Mouse (Mus musculus): ENCODE measurements around the gene Me3. TPM values are rescaled to one million over a fixed set of nuclear protein-coding genes. Genes with fewer than 3 reads are reported as not detected.

The Me3 gene
- polyA plus RNA-seq, 1 experiment from 2014 or later: 2.5 TPM

DNA sequence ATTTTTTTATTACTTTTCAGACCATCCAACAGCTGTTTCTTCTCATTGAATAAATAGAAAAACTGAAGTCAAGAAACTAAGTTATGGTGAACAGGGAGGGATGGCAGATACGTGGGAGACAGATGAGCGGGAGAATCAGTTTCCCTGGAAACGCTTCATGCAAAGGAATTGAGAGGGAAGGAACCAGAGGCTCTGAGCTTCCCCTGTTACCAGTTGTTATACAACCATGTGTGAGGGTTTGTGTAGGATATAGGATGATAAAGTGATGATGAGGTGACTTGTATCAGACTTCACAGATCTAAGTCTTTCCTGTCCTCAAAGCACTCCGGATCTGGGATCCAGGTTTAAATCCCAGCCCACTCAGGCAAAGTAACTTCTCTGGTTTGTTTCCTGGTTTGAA is 3.2 kb upstream of the Me3 start:
- WGBS: 57% methylated on average over 4 of the region's 4 CpGs
- Histone ChIP-seq H3K27me3 (replicated peaks) (no peaks in the 10 kb centered on the region), H3K9ac (no peak overlapping the region), H3K36me3 (no peaks in the 10 kb centered on the region), H3K9me3 (no peaks in the 10 kb centered on the region), H3K4me1 (0 out of 2 replicates have a peak, but pooled peaks cover 3% of the 10 kb centered on the region), H3K4me2 (no peak overlapping the region), H3K4me3 (replicated peaks) (no peak overlapping the region), H3K27ac (no peak overlapping the region)
- ATAC-seq (ENCODE audit: insufficient read depth, low FRiP score, low read depth): no peak

DNA sequence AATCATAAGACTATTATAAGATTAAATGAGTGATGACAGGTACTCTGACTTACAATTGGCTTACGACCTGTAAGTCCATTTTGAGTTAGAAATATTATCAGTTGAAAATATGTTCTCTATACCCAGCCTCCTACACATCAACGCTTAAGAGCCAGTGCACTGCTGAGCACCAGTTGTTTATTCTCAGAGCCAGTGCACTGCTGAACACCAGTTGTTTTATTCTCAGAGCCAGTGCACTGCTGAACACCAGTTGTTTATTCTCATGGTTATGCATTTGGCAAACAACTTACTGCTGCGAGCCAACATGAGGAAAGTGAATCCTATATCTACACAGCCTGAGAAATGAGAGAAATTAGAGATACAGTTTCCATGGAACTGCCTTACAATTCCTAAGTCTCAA is 2.3 kb upstream of the Me3 start:
- no peak overlapping the region for H3K4me2 ChIP-seq
- no peaks in the 10 kb centered on the region for H3K27me3 ChIP-seq (replicated peaks)
- no peak overlapping the region for H3K9ac ChIP-seq
- no peaks in the 10 kb centered on the region for H3K9me3 ChIP-seq
- H3K4me3 ChIP-seq (replicated peaks): no peak overlapping the region
- ATAC-seq (ENCODE audit: insufficient read depth, low FRiP score, low read depth): no peak
- 0 out of 2 replicates have a peak, but pooled peaks cover 3% of the 10 kb centered on the region for H3K4me1 ChIP-seq
- H3K27ac ChIP-seq: no peak overlapping the region
- H3K36me3 ChIP-seq: no peaks in the 10 kb centered on the region
- 48% methylated on average over 3 of the region's 3 CpGs for WGBS

DNA sequence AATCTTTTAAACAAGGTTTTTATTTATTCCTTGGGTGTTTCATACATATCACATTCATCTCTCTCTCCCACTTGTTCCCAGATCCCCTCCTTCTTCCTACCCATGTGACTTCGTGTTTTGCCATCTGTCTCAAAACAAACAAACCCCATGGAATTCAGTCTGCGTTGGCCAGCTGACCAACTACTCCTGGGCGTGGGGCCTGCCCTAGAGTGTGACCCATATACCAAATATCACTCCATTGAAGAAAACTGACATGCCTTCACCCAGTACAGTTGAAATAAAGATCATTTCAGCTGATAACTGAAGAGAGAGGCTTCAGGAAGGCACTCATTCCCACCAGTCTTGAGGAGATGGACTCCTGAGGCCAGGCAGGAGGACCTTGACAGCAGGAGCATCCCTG is 1.4 kb upstream of the Me3 start:
- Histone ChIP-seq H3K27ac (no peak overlapping the region), H3K27me3 (replicated peaks) (no peaks in the 10 kb centered on the region), H3K4me3 (replicated peaks) (no peak overlapping the region), H3K36me3 (no peaks in the 10 kb centered on the region), H3K4me1 (0 out of 2 replicates have a peak, but pooled peaks cover 3% of the 10 kb centered on the region), H3K4me2 (no peak overlapping the region), H3K9me3 (no peaks in the 10 kb centered on the region), H3K9ac (no peak overlapping the region)
- WGBS: 56% methylated on average over 3 of the region's 3 CpGs
- no peak for ATAC-seq (ENCODE audit: insufficient read depth, low FRiP score, low read depth)

DNA sequence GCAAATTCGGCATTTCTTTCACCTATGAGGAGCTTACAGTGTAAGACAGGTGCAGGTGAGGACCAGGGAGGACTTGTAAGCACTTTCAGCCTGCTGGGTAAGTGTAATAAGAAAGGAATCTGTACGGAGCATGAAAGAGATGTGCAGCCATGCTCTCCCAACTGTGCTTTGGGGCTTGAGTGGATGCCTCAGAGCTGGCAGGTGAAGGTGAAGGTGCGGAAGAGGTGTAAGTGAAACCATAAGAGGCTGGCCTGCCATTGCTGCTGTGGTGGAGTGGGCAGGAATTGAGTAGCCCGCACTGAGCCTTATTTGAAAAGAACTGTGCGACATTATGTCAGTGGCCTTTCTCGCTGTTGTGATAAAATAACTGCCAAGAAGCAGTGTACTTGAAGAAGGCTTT is 8.3 kb downstream of the Me3 start:
- H3K9ac ChIP-seq: no peak overlapping the region
- no peak overlapping the region for H3K4me2 ChIP-seq
- ATAC-seq (ENCODE audit: insufficient read depth, low FRiP score, low read depth): no peak
- no peak overlapping the region for H3K27ac ChIP-seq
- no peaks in the 10 kb centered on the region for H3K4me1 ChIP-seq
- 90% methylated on average over 6 of the region's 6 CpGs for WGBS
- H3K36me3 ChIP-seq: no peaks in the 10 kb centered on the region
- no peaks in the 10 kb centered on the region for H3K27me3 ChIP-seq (replicated peaks)
- no peaks in the 10 kb centered on the region for H3K9me3 ChIP-seq
- H3K4me3 ChIP-seq (replicated peaks): no peak overlapping the region

DNA sequence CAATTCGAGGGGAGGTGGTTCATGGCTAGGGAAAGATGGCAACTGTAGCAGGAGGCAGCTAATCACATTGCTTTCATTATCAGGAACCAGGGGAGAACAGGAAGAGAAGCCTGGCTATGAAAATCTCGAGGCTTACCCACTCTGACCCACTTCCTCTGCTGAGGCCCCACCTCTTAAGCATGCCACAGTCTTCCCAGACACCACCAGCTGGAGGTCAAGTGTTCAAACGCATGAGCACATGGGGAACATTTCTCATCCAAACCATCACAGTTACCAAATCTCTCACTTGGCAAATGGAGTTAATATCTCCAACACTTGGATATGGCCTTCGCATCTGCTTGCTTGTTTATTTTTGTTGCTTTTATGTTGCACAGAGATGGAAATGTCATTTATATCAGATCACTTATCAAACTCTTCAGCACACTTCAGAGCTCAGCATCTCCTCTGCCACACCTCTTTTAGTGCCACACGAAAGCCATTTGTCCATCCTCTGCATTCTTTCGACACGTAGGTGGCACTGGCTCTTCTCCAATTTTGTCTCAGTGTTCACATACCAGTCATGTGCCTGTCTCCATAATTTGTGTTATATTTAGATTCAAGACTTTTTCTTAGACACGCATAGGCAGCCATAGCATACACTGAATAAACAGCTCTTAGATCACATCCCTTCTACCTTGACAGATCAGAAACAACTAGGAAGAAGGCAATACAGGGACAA is 8.9 kb downstream of the Me3 start:
- Histone ChIP-seq H3K9me3 (no peaks in the 10 kb centered on the region), H3K27ac (no peak overlapping the region), H3K4me1 (no peaks in the 10 kb centered on the region), H3K36me3 (no peaks in the 10 kb centered on the region), H3K4me2 (no peak overlapping the region), H3K4me3 (replicated peaks) (no peak overlapping the region), H3K9ac (no peak overlapping the region), H3K27me3 (replicated peaks) (no peaks in the 10 kb centered on the region)
- WGBS: 66% methylated on average over 8 of the region's 8 CpGs
- ATAC-seq (ENCODE audit: insufficient read depth, low FRiP score, low read depth): no peak

DNA sequence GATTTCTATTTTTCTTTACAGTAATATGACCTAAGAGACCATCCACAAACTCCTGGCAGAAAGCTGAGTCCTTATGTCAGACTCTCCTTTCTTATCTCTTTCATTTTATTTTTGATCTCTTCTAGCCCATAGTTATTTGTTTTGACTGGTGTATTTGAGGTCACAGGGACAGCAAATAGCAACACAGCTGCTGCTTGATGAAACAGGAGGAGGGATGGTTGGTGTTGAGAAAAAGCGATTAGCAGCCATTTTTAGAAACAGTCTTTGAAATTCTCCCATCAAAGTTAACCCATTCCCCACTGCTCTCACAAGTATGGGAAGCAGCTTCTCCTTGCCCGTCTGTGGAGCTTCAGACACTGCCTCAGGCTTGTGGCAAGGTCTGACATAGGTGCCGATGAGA is 12.8 kb downstream of the Me3 start:
- Histone ChIP-seq H3K36me3 (no peaks in the 10 kb centered on the region), H3K4me3 (replicated peaks) (no peak overlapping the region), H3K9me3 (no peaks in the 10 kb centered on the region), H3K4me2 (no peak overlapping the region), H3K4me1 (no peaks in the 10 kb centered on the region), H3K9ac (no peak overlapping the region), H3K27me3 (replicated peaks) (no peaks in the 10 kb centered on the region), H3K27ac (no peak overlapping the region)
- ATAC-seq (ENCODE audit: insufficient read depth, low FRiP score, low read depth): no peak
- 58% methylated on average over 3 of the region's 3 CpGs for WGBS

DNA sequence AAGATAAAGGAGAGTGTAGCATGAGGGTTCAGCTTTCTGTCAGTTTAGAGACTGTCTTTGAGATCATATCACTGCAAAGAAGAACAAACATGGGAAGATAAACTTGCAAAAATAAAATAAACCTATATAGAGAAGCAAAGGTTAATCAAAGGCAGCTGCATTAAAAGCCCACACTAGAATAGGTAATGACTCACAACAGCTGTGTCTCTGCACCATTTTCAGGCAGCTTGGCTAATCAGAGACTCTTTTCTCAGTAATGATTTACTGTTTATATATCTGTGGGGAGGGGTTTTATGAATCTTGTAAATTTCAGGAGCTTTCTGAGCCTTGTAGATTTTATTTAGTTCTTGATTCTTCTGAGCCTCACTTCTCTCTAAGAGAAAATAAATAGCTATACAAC is 15.7 kb downstream of the Me3 start:
- ATAC-seq (ENCODE audit: insufficient read depth, low FRiP score, low read depth): no peak
- Histone ChIP-seq H3K4me1 (no peaks in the 10 kb centered on the region), H3K9ac (no peak overlapping the region), H3K27ac (no peak overlapping the region), H3K9me3 (no peaks in the 10 kb centered on the region), H3K4me2 (no peak overlapping the region), H3K4me3 (replicated peaks) (no peak overlapping the region), H3K36me3 (no peaks in the 10 kb centered on the region), H3K27me3 (replicated peaks) (no peaks in the 10 kb centered on the region)

DNA sequence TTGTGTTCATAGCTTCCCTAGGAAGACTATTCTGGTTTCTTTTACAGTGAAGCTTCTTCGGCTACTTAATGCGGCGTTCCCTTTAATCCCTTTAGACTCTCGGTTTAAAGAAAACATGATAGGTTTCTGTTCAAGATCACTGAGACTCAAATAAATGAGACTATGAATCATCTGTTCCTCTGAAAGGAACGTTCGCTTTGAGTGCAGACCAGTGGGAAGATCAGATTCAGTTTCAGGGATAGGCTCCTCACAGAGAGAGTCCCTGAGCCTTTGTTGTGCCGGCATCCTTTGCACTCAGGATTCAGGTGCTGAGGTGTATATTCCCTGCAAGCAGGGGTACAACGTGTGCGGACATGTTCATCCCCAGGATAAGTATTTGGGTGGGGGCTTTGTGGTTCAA is 25.0 kb downstream of the Me3 start:
- no peak for ATAC-seq (ENCODE audit: insufficient read depth, low FRiP score, low read depth)
- Histone ChIP-seq H3K9me3 (no peaks in the 10 kb centered on the region), H3K36me3 (no peaks in the 10 kb centered on the region), H3K4me2 (no peak overlapping the region), H3K27ac (no peak overlapping the region), H3K9ac (no peak overlapping the region), H3K4me1 (no peaks in the 10 kb centered on the region), H3K4me3 (replicated peaks) (no peak overlapping the region), H3K27me3 (replicated peaks) (no peaks in the 10 kb centered on the region)
- whole genome bisulfite sequencing: 61% methylated on average over 9 of the region's 9 CpGs

DNA sequence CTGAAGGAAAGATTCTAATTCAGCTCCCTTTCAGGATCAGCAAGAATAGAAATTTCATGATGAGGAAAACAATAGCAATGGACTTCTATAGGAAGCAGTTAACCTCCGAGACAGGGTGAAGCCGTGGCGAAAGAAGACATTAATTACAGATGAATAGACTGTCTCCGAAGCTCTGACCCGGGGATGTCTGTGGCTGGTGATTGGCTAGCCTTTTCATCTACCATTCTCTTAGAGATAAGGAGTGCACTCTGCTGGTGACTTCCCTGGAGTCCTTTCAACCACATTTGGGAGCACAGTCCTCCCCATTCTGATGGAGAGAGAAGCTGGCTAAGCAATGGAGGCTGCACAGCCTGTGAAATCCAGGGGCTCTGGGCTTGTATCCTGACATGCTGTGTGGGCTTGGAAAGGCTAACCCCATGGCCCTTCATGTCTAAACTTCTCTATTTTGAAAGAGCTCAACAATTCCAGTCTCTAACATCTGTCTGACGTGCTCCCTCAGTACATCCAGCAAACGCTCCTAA is 25.6 kb downstream of the Me3 start:
- Histone ChIP-seq H3K36me3 (no peaks in the 10 kb centered on the region), H3K4me3 (replicated peaks) (no peak overlapping the region), H3K9ac (no peak overlapping the region), H3K27me3 (replicated peaks) (no peaks in the 10 kb centered on the region), H3K4me2 (no peak overlapping the region), H3K4me1 (no peaks in the 10 kb centered on the region), H3K27ac (no peak overlapping the region), H3K9me3 (no peaks in the 10 kb centered on the region)
- ATAC-seq (ENCODE audit: insufficient read depth, low FRiP score, low read depth): no peak
- 52% methylated on average over 7 of the region's 7 CpGs for WGBS

DNA sequence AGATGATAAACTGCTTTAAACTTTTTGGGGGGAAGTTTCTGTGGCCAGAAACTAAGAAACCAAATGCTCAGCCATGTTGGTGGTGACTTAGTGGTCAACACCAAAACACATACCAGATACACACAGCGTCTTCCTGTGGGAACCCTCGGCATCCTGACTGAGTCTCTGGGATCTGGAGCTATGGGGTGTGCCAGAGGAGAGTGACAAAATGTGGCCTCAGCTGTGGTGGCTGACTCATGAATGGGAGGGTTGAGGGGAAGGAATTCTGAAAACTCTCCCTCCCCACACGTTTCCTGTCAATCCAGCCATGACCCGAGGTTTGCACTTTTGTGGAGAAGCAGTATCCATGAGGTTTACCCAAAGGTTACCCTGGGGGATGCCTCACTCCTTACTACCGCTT is 32.0 kb downstream of the Me3 start:
- Histone ChIP-seq H3K4me1 (no peaks in the 10 kb centered on the region), H3K4me3 (replicated peaks) (no peak overlapping the region), H3K9me3 (no peaks in the 10 kb centered on the region), H3K27ac (no peak overlapping the region), H3K36me3 (no peaks in the 10 kb centered on the region), H3K27me3 (replicated peaks) (no peaks in the 10 kb centered on the region), H3K9ac (no peak overlapping the region), H3K4me2 (no peak overlapping the region)
- ATAC-seq (ENCODE audit: insufficient read depth, low FRiP score, low read depth): no peak
- WGBS: 67% methylated on average over 5 of the region's 5 CpGs

DNA sequence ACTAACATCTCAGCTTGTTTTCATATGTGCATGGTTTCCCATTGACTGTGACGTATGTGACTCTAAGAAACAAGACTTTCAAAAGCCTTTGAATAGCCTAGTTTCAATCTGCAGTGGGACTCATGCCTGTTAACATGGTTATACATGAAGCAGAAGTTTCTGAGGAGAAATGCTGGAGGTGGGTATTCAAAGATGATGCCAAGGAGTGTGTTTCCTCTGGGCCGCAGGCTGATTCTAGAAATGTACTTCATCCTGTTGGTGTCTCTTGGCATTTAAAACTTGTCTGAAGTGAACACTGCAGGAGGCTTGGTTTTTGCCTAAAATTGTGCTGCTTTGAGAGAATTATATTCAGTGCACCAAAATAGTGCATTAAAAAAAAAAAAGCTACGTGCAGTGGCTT is 34.2 kb downstream of the Me3 start:
- WGBS: 75% methylated on average over 3 of the region's 3 CpGs
- Histone ChIP-seq H3K36me3 (no peaks in the 10 kb centered on the region), H3K4me2 (no peak overlapping the region), H3K9ac (no peak overlapping the region), H3K27me3 (replicated peaks) (no peaks in the 10 kb centered on the region), H3K4me3 (replicated peaks) (no peak overlapping the region), H3K9me3 (no peaks in the 10 kb centered on the region), H3K27ac (no peak overlapping the region), H3K4me1 (no peaks in the 10 kb centered on the region)
- no peak for ATAC-seq (ENCODE audit: insufficient read depth, low FRiP score, low read depth)

DNA sequence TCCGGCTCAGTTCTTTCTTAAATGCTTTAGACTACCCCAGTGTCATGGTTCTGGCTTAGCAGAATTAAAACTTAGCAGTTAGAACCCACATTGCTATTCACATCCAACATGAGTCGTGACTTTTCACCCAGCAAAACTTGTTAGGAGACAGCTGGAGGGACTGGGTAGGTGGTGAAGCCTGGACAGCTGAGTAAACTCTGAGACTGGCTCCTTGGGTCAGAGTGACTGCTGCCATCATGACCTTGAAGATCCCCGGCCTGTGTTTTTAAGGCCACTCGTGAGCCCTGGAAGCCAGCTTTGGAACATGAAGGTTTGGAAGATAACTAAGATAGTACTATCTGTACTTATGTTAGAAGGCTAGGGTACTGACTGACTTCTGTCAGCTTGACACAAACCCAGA is 35.4 kb downstream of the Me3 start:
- no peak overlapping the region for H3K4me2 ChIP-seq
- H3K36me3 ChIP-seq: no peaks in the 10 kb centered on the region
- 83% methylated on average over 4 of the region's 4 CpGs for WGBS
- no peaks in the 10 kb centered on the region for H3K27me3 ChIP-seq (replicated peaks)
- H3K4me1 ChIP-seq: no peaks in the 10 kb centered on the region
- no peak overlapping the region for H3K9ac ChIP-seq
- H3K4me3 ChIP-seq (replicated peaks): no peak overlapping the region
- no peaks in the 10 kb centered on the region for H3K9me3 ChIP-seq
- no peak for ATAC-seq (ENCODE audit: insufficient read depth, low FRiP score, low read depth)
- H3K27ac ChIP-seq: no peak overlapping the region

DNA sequence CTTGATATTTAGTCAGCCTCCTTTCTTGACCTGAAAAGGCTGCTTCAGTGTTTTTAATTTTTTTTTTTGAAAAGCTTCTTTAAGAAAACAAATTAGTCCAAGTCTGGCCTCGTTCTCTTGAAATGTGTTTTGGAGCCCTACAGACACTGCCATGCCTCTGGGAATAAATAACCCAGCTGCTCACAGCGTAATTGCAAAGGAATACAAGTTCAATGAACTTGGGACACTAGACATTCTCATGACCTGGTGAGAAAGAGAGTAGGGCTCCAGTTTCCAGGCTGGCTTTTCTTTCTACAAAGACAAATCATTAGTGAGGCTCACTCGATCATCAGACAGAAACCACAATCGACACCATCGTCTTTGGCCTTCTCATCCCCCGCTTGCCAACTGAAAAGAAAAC is 37.3 kb downstream of the Me3 start:
- H3K9me3 ChIP-seq: no peaks in the 10 kb centered on the region
- WGBS: 65% methylated on average over 6 of the region's 6 CpGs

More for the DNA sequence above, 37.3 kb downstream of the Me3 start:
- H3K27me3 ChIP-seq (replicated peaks): no peaks in the 10 kb centered on the region
- H3K36me3 ChIP-seq: no peaks in the 10 kb centered on the region
- H3K9ac ChIP-seq: no peak overlapping the region
- no peaks in the 10 kb centered on the region for H3K4me1 ChIP-seq
- no peak for ATAC-seq (ENCODE audit: insufficient read depth, low FRiP score, low read depth)
- H3K27ac ChIP-seq: no peak overlapping the region
- no peak overlapping the region for H3K4me3 ChIP-seq (replicated peaks)
- H3K4me2 ChIP-seq: no peak overlapping the region

Data from stomach, embryonic 15.5 days (tissue).